Mouse (Mus musculus) common myeloid progenitor, adult 5-6 weeks (primary cell): ENCODE measurements at regions not wholly inside any gene's neighbourhood (a gene's known extent, or its start where the extent isn't known, plus 50 kb on each side); places are given as distances from the start of the nearest gene placed in this dataset.

Experiments used
- ATAC-seq: replicated peaks from 2 replicates; pipeline ENCODE4 v1.8.0; 2016; ENCODE audit warnings: low read depth, mild to moderate bottlenecking, moderate TSS enrichment, inconsistent platforms; ENCODE audit not compliant: poor library complexity, severe bottlenecking

GRCm38 (mm10) chr10:126511511-126511910 lies 389.6 kb downstream of the Atp23 start:
- ATAC-seq = no peak

- peak; percentile 77 for ATAC-seq
Observed at GRCm38 (mm10) chr10:126505988-126506387, 395.2 kb downstream of the Atp23 start.

DNA sequence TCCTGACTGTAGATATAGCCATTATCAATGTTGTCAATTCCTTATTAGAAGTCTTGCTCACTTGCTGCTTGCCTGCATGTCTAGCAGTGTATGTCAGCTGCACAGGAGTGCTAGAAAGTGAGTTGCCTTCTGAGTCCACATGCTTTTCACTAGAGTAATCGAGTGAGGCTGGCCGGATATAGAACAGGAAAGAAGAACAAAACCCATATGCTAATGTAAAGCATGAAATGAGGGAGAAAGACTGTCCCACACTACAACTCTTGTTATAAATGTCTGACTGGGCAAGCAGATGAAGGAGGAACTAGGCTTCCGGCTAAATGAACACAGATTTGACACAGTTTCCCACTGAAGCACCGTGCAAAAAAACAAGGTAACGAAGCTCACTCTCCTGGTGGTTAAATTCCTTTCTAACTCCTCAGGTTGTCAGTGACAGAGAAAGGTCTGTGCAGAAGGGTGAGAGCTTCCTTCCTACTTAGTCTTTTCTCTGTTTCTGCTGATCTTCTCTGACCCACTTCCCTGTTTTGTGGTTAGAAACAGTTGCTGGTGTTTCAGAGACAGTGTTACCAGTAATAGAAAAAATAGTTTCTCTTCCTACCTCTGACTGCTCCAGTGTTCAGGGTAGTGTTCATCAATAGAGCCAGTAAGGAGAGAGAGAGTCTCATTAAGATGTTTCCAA lies 399.0 kb downstream of the Atp23 start:
- peak; percentile 83 for ATAC-seq

DNA sequence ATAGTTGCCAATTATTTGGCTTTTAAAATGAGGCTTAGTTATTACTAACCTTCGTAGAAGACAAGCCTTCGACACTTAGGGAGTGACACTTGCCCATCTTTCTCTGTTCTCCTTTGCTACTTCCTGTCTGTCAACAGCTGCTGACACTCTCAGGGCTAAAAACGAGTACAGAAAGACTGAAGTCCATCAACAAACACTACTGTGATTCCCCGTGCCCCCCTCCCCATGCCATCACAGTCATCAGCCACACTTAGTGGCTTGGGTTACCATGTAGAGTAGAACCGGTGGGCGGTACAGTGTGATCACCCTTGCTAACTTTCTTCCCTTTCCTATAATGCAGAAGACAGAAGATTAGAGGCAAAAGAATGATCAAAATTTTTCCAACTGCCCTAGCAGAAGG lies 402.4 kb downstream of the Atp23 start:
- ATAC-seq = 0 out of 2 replicates have a peak, but pooled peaks have one; percentile 2

DNA sequence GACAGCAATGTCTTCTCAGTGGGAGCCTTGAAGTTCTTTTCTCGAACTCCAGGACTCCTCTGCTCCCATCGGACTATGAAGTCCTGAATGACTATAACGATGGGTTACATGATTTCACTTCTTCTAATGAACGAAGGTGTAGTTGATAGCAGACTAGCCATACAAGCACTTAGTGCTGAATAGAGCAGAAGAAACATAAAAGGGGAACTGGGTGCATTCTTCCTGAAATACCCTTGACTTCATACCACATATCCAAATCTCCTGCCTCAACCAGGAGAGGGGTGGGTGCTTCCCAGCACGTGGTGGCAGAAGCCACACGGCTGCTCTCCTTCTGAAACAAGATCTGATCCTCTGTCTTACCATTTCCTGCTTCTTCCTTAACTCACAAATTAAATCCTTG lies 407.4 kb downstream of the Atp23 start:
- peak; percentile 63 for ATAC-seq

DNA sequence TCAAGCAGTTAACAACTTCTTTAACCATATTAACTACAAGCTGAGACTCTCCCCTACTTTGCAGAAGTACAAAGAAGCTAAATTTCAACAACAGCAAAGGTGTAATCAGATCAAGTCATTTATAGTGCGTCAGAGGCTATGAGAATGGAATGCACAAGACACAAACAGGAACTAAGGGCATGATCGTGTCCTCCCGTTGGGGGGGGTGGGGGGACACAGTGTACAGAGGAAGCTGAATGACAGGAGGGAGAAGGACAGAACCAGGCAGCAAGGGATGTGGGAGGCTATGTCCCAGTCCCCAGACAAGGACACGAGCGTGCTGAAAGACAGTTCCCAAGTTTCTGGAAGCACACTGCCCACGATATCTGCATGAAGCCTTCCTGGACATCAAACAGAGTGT lies 408.9 kb downstream of the Atp23 start:
- ATAC-seq = peak; percentile 74

DNA sequence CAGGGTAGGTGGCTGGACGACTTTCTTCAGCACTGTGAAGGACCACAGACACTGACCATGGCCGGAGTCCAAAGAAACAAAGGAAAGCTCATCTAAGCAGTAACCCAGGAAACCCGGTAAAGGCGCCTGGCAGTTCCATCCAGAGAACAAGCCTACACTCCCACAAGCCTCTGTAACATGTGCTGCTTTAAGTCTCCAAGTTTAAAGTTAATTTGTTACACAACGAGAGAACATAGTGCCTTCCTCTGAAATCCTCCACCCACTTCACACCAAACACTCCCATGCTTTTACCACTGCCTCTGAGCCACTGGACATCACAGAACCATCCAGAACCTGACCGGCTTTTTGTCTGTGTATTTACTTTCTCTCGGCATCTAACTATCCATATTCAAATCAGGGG lies 416.0 kb downstream of the Atp23 start:
- no peak for ATAC-seq

DNA sequence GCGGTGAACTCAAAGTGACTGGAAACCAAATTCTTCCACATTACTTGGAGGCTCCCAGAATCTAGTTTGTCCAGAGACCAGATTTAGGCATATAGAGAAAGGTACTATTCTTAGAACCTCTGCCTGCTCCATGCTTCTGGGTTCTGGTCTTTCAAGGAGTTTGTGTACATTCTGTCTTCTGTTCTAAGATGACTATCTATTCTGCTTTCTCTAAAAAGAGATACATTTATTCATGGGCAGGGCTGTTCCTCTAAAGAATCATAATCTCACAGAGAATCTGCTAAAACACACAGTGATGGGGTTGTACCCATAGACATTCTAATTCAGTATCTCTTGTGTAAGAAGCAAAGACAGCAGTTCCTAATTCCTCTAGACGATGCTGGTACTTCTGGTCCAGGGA lies 417.7 kb downstream of the Atp23 start:
- no peak for ATAC-seq

DNA sequence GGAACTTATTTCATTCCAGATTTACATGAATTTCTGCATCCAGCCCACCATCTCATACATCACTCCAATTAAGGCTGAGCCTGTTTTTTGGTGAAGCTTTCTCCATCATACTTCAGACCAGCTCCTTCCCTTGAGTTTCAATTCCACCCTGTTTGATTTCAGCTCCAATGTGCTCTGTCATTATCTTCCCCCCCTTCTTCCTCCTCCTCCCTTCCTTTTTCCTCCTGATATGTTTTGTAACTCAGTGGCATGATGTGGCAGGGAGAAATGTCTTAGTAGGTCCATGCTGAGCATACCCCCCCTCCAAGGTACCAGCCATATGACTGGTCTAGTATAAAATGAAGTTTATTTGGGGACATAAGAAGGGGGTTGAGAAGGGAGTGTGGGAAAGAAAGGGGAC lies 420.8 kb downstream of the Atp23 start:
- no peak for ATAC-seq

GRCm38 (mm10) chr10:126479743-126480142 lies 421.4 kb downstream of the Atp23 start:
- no peak for ATAC-seq

DNA sequence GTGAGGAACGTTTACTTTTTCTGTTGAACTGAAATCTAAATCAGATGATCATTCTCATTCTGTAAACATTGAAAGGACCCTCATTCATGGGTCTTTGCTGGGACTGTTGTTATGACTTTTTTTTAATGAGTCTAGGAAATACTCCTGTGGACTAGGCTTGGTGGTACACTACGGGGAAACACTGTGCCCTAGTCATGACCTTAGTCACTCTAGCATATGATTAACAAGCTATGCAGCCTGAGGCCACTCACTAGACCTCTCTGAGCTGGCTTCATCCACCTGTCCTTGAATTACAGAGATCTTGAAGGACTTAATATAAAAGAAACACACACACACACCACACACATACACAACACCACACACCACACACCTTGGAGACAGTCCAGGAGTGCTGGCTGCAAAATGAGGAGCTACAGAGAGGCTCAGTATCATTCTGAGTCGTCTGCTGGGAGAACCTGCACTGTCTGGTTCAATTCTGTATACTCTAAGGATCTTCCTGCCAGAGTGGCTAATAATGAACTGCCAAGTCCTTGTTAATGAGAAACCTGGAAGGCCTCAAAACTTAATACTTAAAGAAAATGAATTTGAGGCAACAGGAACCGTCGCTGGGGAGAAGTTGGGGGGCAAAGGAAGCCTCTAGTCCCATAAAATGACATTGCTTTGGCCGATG lies 428.0 kb downstream of the Atp23 start:
- ATAC-seq = no peak

GRCm38 (mm10) chr10:126470838-126471491 lies 430.2 kb downstream of the Atp23 start:
- ATAC-seq = no peak

DNA sequence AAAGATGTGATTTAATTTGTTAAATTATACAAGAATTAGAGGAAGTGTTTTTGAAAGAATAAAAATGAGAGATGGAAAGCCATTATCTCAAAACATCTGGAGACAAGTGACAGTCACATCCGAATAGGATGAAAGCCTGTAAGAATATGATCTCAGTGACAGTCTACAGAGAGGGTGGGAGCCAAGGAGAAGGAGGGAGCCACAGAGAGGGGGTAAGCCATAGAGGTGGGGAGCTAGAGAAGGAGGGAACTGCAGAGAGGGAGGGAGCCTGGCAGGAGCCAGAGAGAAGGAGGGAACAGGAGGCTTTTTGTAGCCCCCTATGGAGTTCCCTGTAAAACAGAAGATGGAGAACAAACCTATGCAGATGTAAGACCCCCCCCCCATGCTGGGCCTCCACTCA lies 438.4 kb downstream of the Atp23 start:
- no peak for ATAC-seq

GRCm38 (mm10) chr10:126458523-126458922 lies 442.6 kb downstream of the Atp23 start:
- ATAC-seq = no peak

DNA sequence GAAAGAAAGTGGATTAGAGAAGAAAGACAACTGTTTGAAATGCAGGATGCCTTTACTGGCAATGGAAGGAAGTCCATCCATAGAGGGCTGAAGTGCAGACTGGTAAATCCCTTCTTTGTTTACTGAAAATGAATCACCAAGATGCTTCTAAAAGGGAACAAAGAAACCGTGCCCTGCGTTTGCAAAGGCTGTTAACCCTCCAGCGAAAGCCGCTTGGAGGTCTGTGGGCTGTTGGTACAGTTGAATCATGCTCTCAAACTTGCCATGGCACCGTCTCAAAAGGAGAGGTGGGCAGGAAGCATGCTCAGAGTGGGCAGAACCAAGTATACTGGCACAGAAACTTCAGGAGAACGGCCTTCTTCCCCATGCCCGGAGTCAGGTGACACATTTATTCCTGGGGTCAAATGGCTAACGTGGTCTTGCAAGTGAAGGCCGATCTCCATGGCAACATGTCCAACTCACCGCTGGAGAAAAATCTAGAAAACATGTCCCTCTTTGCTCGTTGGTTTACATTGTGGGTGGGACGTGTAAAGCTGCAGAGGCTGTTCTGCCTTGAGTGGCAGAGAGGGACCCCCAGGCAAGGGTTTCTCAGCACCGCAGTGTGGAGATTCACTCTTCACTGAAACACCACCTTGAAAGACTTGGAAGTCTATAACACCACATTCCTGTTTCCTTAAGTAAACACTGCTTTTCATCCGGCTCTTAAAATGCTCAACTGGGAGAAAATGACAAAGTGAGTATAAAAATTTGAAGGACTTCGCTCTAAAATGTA lies 448.2 kb downstream of the Atp23 start:
- ATAC-seq = no peak

DNA sequence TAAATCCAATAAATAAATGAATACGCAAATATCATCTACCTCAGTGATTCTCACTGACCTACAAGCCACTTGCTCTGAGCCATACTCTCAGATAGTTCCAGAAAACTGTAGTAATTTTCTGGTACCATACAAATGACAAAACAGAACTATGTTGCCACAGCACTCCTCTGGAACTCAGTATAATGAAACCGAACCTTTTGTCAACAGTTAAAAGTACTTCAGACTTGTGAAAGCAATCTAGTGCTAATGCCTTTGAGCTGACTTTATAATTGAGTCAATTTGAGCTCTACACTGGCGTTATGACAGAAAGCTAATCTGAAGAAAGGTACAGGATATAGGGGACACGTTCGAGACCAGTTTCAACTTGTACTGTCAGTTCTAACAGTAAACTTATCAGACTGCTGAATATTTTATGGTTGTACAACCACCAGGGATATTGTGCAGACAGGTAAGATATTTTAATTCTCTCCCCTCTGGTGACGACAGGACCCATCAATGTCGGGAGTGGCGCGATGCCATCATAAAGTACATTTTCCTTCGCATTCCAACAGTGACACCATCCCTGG lies 449.0 kb downstream of the Atp23 start:
- ATAC-seq = no peak

DNA sequence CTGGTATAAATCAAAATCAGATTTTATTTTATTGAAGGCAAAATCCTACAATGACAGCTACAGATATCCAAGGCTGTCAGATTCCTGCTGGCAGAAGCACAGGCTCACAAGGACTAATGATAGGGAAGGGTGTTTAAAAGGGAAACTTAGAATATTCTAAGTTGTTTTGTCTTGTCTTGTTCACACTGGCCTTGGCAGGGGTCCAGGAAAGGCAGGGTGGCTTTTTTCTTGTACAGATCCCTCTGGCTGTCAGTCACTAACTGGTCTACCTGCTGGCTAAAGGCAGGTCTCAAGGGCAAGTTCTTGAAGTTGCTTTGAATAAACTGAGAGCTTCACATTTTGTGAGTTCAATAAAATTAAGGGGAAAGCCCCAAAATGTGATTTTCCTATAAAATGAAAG lies 465.3 kb downstream of the Lrig3 start:
- ATAC-seq = no peak

DNA sequence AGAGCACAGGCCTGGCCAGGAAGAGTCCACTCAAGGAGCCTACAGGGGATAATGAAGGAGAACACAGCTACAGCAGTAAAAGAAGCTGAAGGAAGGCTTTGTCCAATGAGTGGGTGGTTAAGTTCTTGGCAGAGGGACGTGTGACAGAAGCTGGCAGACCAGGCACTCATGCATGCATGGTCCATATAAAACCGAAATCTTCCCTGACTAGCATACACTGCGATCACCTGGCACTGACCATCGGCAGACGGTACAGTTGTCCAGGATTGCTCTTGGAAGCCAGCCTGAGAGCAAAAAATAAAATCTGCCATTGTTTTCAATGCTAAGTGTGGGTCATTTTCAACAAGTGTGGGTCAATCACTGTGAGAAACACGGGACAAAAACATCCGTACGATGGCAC lies 464.4 kb downstream of the Lrig3 start:
- ATAC-seq = no peak

- no peak for ATAC-seq
Observed at GRCm38 (mm10) chr10:126429502-126429901, 463.5 kb downstream of the Lrig3 start.

DNA sequence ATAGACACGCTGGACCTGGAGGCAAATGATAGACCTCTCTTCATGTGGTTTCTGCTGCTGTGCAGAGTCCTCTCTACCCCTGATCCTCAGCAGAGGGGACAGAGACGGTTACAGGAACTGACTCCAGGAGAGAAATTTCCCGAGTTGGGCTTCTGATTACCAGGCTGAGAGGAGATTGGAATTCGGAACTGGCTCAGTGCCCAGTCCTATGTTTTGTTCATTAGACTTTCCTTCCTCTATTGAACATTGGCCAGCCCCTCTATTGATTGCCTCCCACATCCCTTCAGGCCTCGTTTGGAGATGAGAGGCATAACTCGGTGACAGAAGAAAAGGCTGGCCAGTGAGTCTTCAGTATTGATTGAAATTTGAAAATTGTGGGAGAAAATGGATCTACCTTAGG lies 456.1 kb downstream of the Lrig3 start:
- ATAC-seq = no peak
